Mouse (Mus musculus) stomach, postnatal 0 days (tissue): Measurements from ENCODE around the gene Aar2. TPM values are rescaled to one million over a fixed set of nuclear protein-coding genes. Genes with fewer than 3 reads are reported as not detected.

Experiments
- ATAC-seq: fragments of 200-750 bp; cut with Nextera tagmentation; 2 replicates; pipeline ENCODE4 v1.8.0; 2017; ENCODE audit not compliant: low FRiP score, low TSS enrichment
- DNase-seq: peaks from one replicate; pipeline ENCODE4 v3.0.0-alpha.2; 2016; ENCODE audit warnings: low spot score
- H3K27ac ChIP-seq: fragments of 300-500 bp; sonication (generic); replicated peaks from 2 replicates; pipeline ENCODE4 v1.5.1; 2014; ENCODE audit warnings: mild to moderate bottlenecking, control low read depth
- H3K27me3 ChIP-seq: fragments of 300-500 bp; sonication (generic); 2 replicates; pipeline ENCODE4 v1.6.1; 2014; ENCODE audit warnings: low read length; ENCODE audit not compliant: control insufficient read depth, insufficient read depth
- H3K36me3 ChIP-seq: fragments of 300-500 bp; sonication (generic); 2 replicates; pipeline ENCODE4 v1.6.1; 2014; ENCODE audit warnings: low read length, mixed read lengths; ENCODE audit not compliant: control insufficient read depth, insufficient read depth
- H3K4me1 ChIP-seq: fragments of 300-500 bp; sonication (generic); replicated peaks from 2 replicates; pipeline ENCODE4 v1.6.1; 2014; ENCODE audit warnings: antibody characterized with exemption; ENCODE audit not compliant: control insufficient read depth, insufficient read depth
- H3K4me2 ChIP-seq: fragments of 300-500 bp; sonication (generic); replicated peaks from 2 replicates; pipeline ENCODE4 v1.6.1; 2014; ENCODE audit warnings: low read depth, mild to moderate bottlenecking, control low read depth, moderate library complexity
- H3K4me3 ChIP-seq: fragments of 300-500 bp; sonication (generic); 2 replicates; pipeline ENCODE4 v1.5.1; 2014; ENCODE audit warnings: low read depth, low read length, control low read depth
- H3K9ac ChIP-seq: fragments of 300-500 bp; sonication (generic); 2 replicates; pipeline ENCODE4 v1.6.1; 2014; ENCODE audit warnings: mild to moderate bottlenecking, low read length, control low read depth, mixed read lengths
- H3K9me3 ChIP-seq: fragments of 300-500 bp; sonication (generic); 2 replicates; pipeline ENCODE4 v1.6.1; 2016; ENCODE audit warnings: low read length; ENCODE audit not compliant: control insufficient read depth
- CTCF ChIP-seq: IDR thresholded peaks from 2 replicates; pipeline ENCODE4 v1.5.1; 2016; ENCODE audit warnings: antibody characterized with exemption, low read depth, mild to moderate bottlenecking, moderate library complexity
- EP300 ChIP-seq: optimal IDR thresholded peaks from 2 replicates; pipeline ENCODE3; 2016; ENCODE audit warnings: antibody characterized with exemption
- WGBS: fragments of 180-500 bp; shearing (Covaris S2); extraction: QIAGEN DNeasy Blood & Tissue Kit; methylation state at CpG from one replicate; pipeline ENCODE4 v1.1.7; 2014; 5-methylcytosine and 5-hydroxymethylcytosine counted together
- polyA plus RNA-seq: library from polyadenylated mRNA; unstranded; fragments of >200 nt; fragmentation: Nextera tagmentation; extraction: Ambion mirVana; gene quantifications from 2 replicates; pipeline ENCODE4 v1.2.1, GENCODE M21; 2015

Gene Aar2
- polyA plus RNA-seq, 1 experiment from 2014 or later = 21.1 TPM

DNA sequence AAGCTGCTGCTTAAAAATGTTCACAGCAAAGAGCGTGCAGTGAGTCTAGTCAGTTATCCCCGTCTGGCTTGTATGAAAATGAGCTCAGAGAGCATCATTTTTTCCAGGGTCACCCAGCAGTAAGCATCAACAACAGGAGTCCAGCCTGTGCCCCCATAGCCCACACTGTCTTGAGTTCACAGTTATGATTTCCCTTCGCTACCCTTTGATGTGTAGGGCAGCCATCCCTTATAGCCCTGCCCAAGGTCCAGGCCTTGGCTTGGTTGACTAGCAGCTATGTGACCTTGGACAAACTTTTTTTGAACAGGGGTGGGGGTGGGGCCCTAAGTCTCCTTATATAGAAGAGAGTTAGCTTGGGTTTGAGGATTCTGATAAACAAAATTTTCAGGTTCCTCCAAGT, 21.9 kb downstream of the Aar2 start:
- Histone ChIP-seq H3K9ac (no peak overlapping the region), H3K4me2 (no peak overlapping the region), H3K27ac (no peak overlapping the region), H3K36me3 (peaks cover 14% of the 10 kb centered on the region), H3K4me3 (no peak overlapping the region), H3K4me1 (no peaks in the 10 kb centered on the region), H3K27me3 (no peaks in the 10 kb centered on the region), H3K9me3 (no peaks in the 10 kb centered on the region)
- TF ChIP-seq EP300 = no peak
- no peak for TF ChIP-seq CTCF
- no peak for ATAC-seq
- 88% methylated on average over 3 of the region's 3 CpGs for WGBS
- no peak for DNase-seq

DNA sequence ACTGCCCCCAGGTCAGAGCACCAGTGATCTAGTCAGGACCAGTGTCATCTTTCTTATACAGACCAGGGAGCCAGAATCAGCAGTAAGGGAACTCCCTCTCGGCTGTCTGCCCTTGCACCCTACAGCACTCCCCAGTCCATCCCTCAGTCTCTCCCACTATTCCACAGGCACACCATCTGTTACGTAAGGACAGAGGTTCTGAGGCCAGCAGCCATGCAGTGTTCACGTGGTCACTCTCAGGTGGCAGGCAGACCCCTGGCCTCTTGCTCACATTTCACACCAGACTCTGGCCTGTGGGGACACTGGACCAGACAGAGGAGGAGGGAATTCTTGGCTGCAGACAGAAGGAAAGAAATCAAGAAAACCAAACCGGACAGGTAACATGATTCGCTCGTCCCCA, 24.1 kb downstream of the Aar2 start:
- H3K4me2 ChIP-seq = no peak overlapping the region

DNA sequence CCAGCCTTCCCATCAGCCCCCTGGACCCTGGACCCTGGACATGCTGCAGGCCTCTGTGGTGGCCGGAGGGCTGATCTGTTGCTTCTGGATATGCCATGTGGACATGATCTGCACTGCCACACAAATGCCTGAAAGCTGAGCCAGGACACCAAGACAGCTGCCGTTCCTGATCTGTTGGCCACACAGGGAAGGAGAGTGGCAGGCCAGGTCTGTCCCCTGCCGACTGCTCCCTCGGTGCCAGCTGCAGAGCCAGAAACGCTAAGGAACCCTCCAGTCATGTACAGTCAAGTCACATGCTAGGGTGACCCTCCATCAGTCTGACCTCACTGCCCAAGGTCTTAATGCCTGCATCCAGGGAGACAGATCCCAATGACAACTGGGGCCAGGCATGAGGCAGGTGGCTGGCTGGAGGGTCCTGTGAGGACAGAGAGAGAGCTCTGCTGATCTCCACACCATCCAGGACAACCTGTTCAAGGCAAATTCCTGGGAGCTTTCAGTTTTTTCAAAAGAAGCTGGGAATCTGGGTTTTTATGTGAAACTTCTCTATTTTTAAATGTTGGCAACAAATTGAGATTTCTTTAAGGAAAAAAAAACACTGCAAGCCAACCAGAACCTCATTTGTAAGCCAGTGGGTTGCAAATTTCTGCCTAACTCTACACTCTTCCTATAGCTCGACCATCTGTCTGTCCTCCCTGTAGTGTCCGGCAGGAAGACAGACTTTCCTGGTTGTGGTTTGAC, 29.6 kb downstream of the Aar2 start:
- Histone ChIP-seq H3K9ac (no peak overlapping the region), H3K4me2 (no peak overlapping the region), H3K27me3 (no peaks in the 10 kb centered on the region), H3K27ac (no peak overlapping the region), H3K4me1 (no peaks in the 10 kb centered on the region), H3K4me3 (no peak overlapping the region), H3K9me3 (no peaks in the 10 kb centered on the region), H3K36me3 (no peaks in the 10 kb centered on the region)
- DNase-seq (no peak), ATAC-seq (no peak)
- no peak for TF ChIP-seq EP300
- TF ChIP-seq CTCF = no peak
- WGBS = 77% methylated on average over 7 of the region's 7 CpGs

More for the DNA sequence above, 24.1 kb downstream of the Aar2 start:
- H3K9me3 ChIP-seq = no peaks in the 10 kb centered on the region
- WGBS = 79% methylated on average over 6 of the region's 6 CpGs
- H3K36me3 ChIP-seq = peaks cover 14% of the 10 kb centered on the region
- ATAC-seq (no peak), DNase-seq (no peak)
- H3K27me3 ChIP-seq = no peaks in the 10 kb centered on the region
- TF ChIP-seq EP300 = no peak
- TF ChIP-seq CTCF = no peak
- no peak overlapping the region for H3K9ac ChIP-seq
- H3K4me3 ChIP-seq = no peak overlapping the region
- H3K27ac ChIP-seq = no peak overlapping the region
- no peaks in the 10 kb centered on the region for H3K4me1 ChIP-seq

DNA sequence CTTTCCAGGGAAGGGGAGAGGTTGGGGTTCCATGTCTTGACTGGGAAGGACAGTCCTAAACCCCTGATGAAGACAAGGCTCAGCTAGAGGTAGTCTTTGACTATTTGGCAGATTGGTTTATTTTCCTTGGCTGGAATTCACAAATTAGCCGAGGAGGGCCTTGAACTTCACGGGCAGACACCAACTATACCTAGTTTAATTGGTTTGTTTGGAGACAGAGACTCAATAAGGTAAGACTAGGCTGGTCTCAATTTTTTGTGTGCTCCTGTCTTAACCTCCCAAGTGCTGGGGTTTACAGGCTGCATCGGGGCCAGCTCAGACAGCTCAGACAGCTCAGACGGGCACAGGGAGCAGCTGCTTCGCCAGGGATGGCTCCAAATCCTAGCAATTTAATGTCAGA, 33.1 kb downstream of the Aar2 start:
- Histone ChIP-seq H3K4me1 (no peaks in the 10 kb centered on the region), H3K27me3 (no peaks in the 10 kb centered on the region), H3K4me2 (no peak overlapping the region), H3K36me3 (no peaks in the 10 kb centered on the region), H3K4me3 (no peak overlapping the region), H3K9me3 (no peaks in the 10 kb centered on the region), H3K9ac (no peak overlapping the region), H3K27ac (no peak overlapping the region)
- TF ChIP-seq CTCF = no peak
- TF ChIP-seq EP300 = no peak
- DNase-seq (no peak), ATAC-seq (no peak)
- 71% methylated on average over 5 of the region's 5 CpGs for WGBS

DNA sequence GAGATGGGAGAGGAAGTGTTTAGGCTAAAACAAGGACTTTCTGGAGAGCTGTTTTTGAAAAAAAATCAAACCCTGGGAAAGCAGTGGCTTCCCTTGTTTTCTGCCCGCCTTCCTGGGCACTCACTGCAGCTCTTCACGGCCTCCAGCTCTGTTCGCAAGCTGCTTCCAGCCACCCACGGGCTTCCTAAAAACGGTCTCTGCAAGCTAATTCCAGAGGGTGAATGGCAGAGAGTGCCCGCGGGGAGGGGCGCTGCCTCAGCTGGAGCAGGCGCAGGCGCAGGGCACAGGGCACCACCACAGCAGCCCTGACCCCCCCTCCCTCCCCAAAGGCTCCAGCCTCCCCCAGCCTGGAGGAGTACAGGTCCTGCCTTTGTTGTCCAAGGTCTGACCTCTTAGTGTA, 33.9 kb downstream of the Aar2 start:
- Histone ChIP-seq H3K9ac (no peak overlapping the region), H3K4me1 (no peaks in the 10 kb centered on the region), H3K4me2 (no peak overlapping the region), H3K36me3 (no peaks in the 10 kb centered on the region), H3K9me3 (no peaks in the 10 kb centered on the region), H3K4me3 (no peak overlapping the region), H3K27me3 (no peaks in the 10 kb centered on the region), H3K27ac (no peak overlapping the region)
- TF ChIP-seq EP300 = no peak
- TF ChIP-seq CTCF = no peak
- DNase-seq (no peak), ATAC-seq (no peak)
- WGBS = 58% methylated on average over 10 of the region's 10 CpGs

DNA sequence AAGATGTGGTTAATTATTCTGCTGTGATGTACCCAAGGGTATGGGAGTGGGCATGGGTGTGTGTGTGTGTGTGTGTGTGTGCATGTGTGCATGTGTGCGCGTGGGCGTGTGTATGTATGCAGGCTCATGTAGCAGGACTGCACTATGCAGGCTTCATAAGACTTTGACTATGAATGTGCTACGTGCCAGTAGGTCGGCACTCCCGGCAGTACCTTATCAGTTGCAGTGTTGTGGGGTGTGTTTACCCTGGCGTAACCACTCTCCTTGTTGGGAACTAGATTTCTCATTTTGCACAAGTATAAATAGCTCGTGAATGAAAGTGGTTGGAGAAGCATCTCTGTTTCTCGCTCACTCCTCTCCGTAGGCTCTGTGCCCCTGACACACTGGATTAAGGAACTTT, 35.5 kb downstream of the Aar2 start:
- TF ChIP-seq EP300 = no peak
- DNase-seq (peak; percentile 24), ATAC-seq (0 out of 2 replicates have a peak, but pooled peaks have one; percentile 22)
- no peak overlapping the region for H3K27ac ChIP-seq
- H3K9ac ChIP-seq = no peak overlapping the region
- no peaks in the 10 kb centered on the region for H3K4me1 ChIP-seq
- H3K36me3 ChIP-seq = no peaks in the 10 kb centered on the region
- 67% methylated on average over 10 of the region's 10 CpGs for WGBS
- no peak overlapping the region for H3K4me3 ChIP-seq
- H3K9me3 ChIP-seq = no peaks in the 10 kb centered on the region
- H3K4me2 ChIP-seq = no peak overlapping the region
- H3K27me3 ChIP-seq = no peaks in the 10 kb centered on the region
